In genomic region chr15:98637155-98637554, GRCm38 (mm10) we compare ENCODE assay signal across 16 mouse cellular contexts. TPM values are rescaled to one million over a fixed set of nuclear protein-coding genes. Genes with fewer than 3 reads are reported as not detected.
DNase-seq lines count a peak whose midpoint lies in the region; ATAC-seq and TF ChIP-seq lines count a peak whose summit lies in the region.
"Had no signal": no experiment of that assay in that cellular context is flagged by ENCODE, and none has a peak within 500 bp of the region (broad histone marks: within the 10 kb centered on the region; RNA-seq: fewer than 3 reads in every experiment).

No protein-coding gene starts in this region.

- no peak overlapping the region for H3K4me3 ChIP-seq in forebrain, postnatal 0 days (ENCODE audit: low read depth, low read length)
- H3K4me3 ChIP-seq in midbrain, postnatal 0 days (ENCODE audit: low read depth, low read length) = 0 out of 2 replicates have a peak overlapping the region, but pooled peaks have one; percentile 8
- H3K4me3 ChIP-seq: heart, adult 2 months; stomach, embryonic 15.5 days had no signal

- H3K4me2 ChIP-seq in forebrain, postnatal 0 days (ENCODE audit: low read depth) = peak overlapping the region; percentile 82
- H3K4me2 ChIP-seq in midbrain, postnatal 0 days (ENCODE audit: low read depth, low read length, poor library complexity, severe bottlenecking) = peak overlapping the region; percentile 88

- ATAC-seq in cerebellum, adult (ENCODE audit: insufficient number of reproducible peaks, low FRiP score, low TSS enrichment) = no peak
- ATAC-seq in forebrain, postnatal 0 days = no peak
- no peak for ATAC-seq in midbrain, postnatal 0 days (ENCODE audit: low FRiP score)
- ATAC-seq: intestine, postnatal 0 days had no signal

- H3K27me3 ChIP-seq in forebrain, postnatal 0 days (ENCODE audit: insufficient read depth, low read length) = no peaks in the 10 kb centered on the region
- H3K27me3 ChIP-seq in midbrain, postnatal 0 days (ENCODE audit: insufficient read depth, low read length) = no peaks in the 10 kb centered on the region

- peaks cover 30% of the 10 kb centered on the region for H3K36me3 ChIP-seq in forebrain, postnatal 0 days (ENCODE audit: insufficient read depth)
- peaks cover 21% of the 10 kb centered on the region for H3K36me3 ChIP-seq in midbrain, postnatal 0 days (ENCODE audit: insufficient read depth, low read length)

- DNase-seq in cerebellum, postnatal 25 days = peak; percentile 41 to 58
- peak; percentile 65 for DNase-seq in ES-CJ7 (ENCODE audit: low read depth, low spot score)
- no peak for DNase-seq in forebrain, postnatal 0 days
- DNase-seq in midbrain, postnatal 0 days (ENCODE audit: low spot score) = no peak
- no peak for DNase-seq in heart, postnatal 25 days (ENCODE audit: low spot score)
- DNase-seq in gastrocnemius, postnatal 4 days (ENCODE audit: low spot score in 2 of 2) = no peak
- no peak for DNase-seq in adrenal gland, postnatal 10 days
- DNase-seq: heart, adult 2 months; kidney, postnatal 25 days; layer of hippocampus, postnatal 36 days; lung, postnatal 36 days; thymus, postnatal 36 days had no signal

- H3K9ac ChIP-seq in forebrain, postnatal 0 days = peak overlapping the region; percentile 29; the same call in 1 of the 2 replicates
- peak overlapping the region; percentile 93; the same call in 1 of the 2 replicates for H3K9ac ChIP-seq in midbrain, postnatal 0 days (replicated peaks; ENCODE audit: low read length, poor library complexity, severe bottlenecking)
- H3K9ac ChIP-seq: limb, embryonic 13.5 days; stomach, embryonic 15.5 days had no signal

- H3K4me1 ChIP-seq in forebrain, postnatal 0 days (ENCODE audit: insufficient read depth) = peaks cover 13% of the 10 kb centered on the region; the same call in 1 of the 2 replicates
- H3K4me1 ChIP-seq in midbrain, postnatal 0 days (ENCODE audit: insufficient read depth, low read length) = peaks cover 17% of the 10 kb centered on the region

- 31% methylated on average over 3 of the region's 3 CpGs for WGBS in forebrain, postnatal 0 days
- WGBS in midbrain, postnatal 0 days = 31% methylated on average over 3 of the region's 3 CpGs

- no peak for TF ChIP-seq CTCF in forebrain, postnatal 0 days (IDR thresholded peaks at IDR 0.05; ENCODE audit: low read depth)
- no peak for TF ChIP-seq CTCF in midbrain, postnatal 0 days (IDR thresholded peaks at IDR 0.05)

- no peaks in the 10 kb centered on the region for H3K9me3 ChIP-seq in forebrain, postnatal 0 days (ENCODE audit: low read length)
- H3K9me3 ChIP-seq in midbrain, postnatal 0 days (ENCODE audit: low read length) = no peaks in the 10 kb centered on the region
- H3K9me3 ChIP-seq: limb, embryonic 13.5 days; stomach, embryonic 15.5 days had no signal

- H3K27ac ChIP-seq in forebrain, postnatal 0 days (ENCODE audit: low read depth, low read length) = no peak overlapping the region
- no peak overlapping the region for H3K27ac ChIP-seq in midbrain, postnatal 0 days (ENCODE audit: low read depth, low read length)
- H3K27ac ChIP-seq: heart, adult 2 months; limb, embryonic 13.5 days; stomach, embryonic 15.5 days had no signal

- intact Hi-C loops in heart, postnatal 25 days (cut with DNase I) = no loop called here

RNA-seq across cellular contexts. Expression of gene Cacnb3, which starts 6.5 kb away (rescaled TPM):
- total RNA-seq in forebrain, postnatal 0 days (2014; rRNA removed) = 191 and 201 TPM in 2 replicates
- 133 and 139 TPM in 2 replicates for polyA plus RNA-seq in forebrain, postnatal 0 days (2015; fragmentation: Nextera tagmentation; extraction: Ambion mirVana)
- 211 and 239 TPM in 2 replicates for total RNA-seq in midbrain, postnatal 0 days (2014; rRNA removed)
- polyA plus RNA-seq in midbrain, postnatal 0 days (2015; fragmentation: Nextera tagmentation; extraction: Ambion mirVana) = 150 and 155 TPM in 2 replicates
- 1 to 10 TPM; 4.1 TPM for total RNA-seq in heart, postnatal 25 days (2021)
- total RNA-seq in gastrocnemius, postnatal 4 days (2021) = 10 to 100 TPM; 22.1 to 22.5 TPM
- total RNA-seq in adrenal gland, postnatal 10 days (2021) = 10 to 100 TPM; 12.6 to 18.8 TPM

RNA-seq across cellular contexts. Expression of gene Ddx23, which starts 25.5 kb away (rescaled TPM):
- total RNA-seq in forebrain, postnatal 0 days (2014; rRNA removed) = 54.9 and 70.6 TPM in 2 replicates
- polyA plus RNA-seq in forebrain, postnatal 0 days (2015; fragmentation: Nextera tagmentation; extraction: Ambion mirVana) = 11.9 and 13.8 TPM in 2 replicates
- 46.7 and 50.5 TPM in 2 replicates for total RNA-seq in midbrain, postnatal 0 days (2014; rRNA removed)
- 14.0 and 20.5 TPM in 2 replicates for polyA plus RNA-seq in midbrain, postnatal 0 days (2015; fragmentation: Nextera tagmentation; extraction: Ambion mirVana)
- total RNA-seq in heart, postnatal 25 days (2021) = 10 to 100 TPM; 43.5 to 52.8 TPM
- total RNA-seq in gastrocnemius, postnatal 4 days (2021) = 10 to 100 TPM; 62.5 to 67.3 TPM
- total RNA-seq in adrenal gland, postnatal 10 days (2021) = 10 to 100 TPM; 55.5 to 72.4 TPM

RNA-seq across cellular contexts. Expression of gene Adcy6, which starts 27.3 kb away (rescaled TPM):
- total RNA-seq in forebrain, postnatal 0 days (2014; rRNA removed) = 39.2 and 42.3 TPM in 2 replicates
- polyA plus RNA-seq in forebrain, postnatal 0 days (2015; fragmentation: Nextera tagmentation; extraction: Ambion mirVana) = 1.9 and 5.4 TPM in 2 replicates
- total RNA-seq in midbrain, postnatal 0 days (2014; rRNA removed) = 38.0 and 40.3 TPM in 2 replicates
- polyA plus RNA-seq in midbrain, postnatal 0 days (2015; fragmentation: Nextera tagmentation; extraction: Ambion mirVana) = 5.5 and 7.2 TPM in 2 replicates
- 100 to 1,000 TPM; 188 to 238 TPM for total RNA-seq in heart, postnatal 25 days (2021)
- total RNA-seq in gastrocnemius, postnatal 4 days (2021) = 10 to 100 TPM; 56.6 to 60.6 TPM
- total RNA-seq in adrenal gland, postnatal 10 days (2021) = 100 to 1,000 TPM in 1 of 2 experiments, 10 to 100 TPM in 1; 83.5 to 101 TPM

RNA-seq across cellular contexts. Expression of gene Rnd1, which starts 40.1 kb away (rescaled TPM):
- total RNA-seq in forebrain, postnatal 0 days (2014; rRNA removed) = 34.1 and 56.6 TPM in 2 replicates
- 20.9 and 24.1 TPM in 2 replicates for polyA plus RNA-seq in forebrain, postnatal 0 days (2015; fragmentation: Nextera tagmentation; extraction: Ambion mirVana)
- 34.5 and 42.9 TPM in 2 replicates for total RNA-seq in midbrain, postnatal 0 days (2014; rRNA removed)
- polyA plus RNA-seq in midbrain, postnatal 0 days (2015; fragmentation: Nextera tagmentation; extraction: Ambion mirVana) = 20.7 and 24.9 TPM in 2 replicates
- total RNA-seq in heart, postnatal 25 days (2021) = 1 to 10 TPM; 1.3 to 1.5 TPM
- 1 to 10 TPM in 1 of 2 experiments, under 1 TPM in 1; 0.75 to 1.2 TPM for total RNA-seq in gastrocnemius, postnatal 4 days (2021)
- 1 to 10 TPM; 1.9 to 2.3 TPM for total RNA-seq in adrenal gland, postnatal 10 days (2021)

Comparison
In these comparisons a context has a peak if more than half of its experiments do, and no peak if none do; other contexts are left out.
1. DNase-seq: peak in cerebellum, postnatal 25 days (2 of 2) and ES-CJ7 (single experiment); none in forebrain, postnatal 0 days (single experiment), midbrain, postnatal 0 days (single experiment), heart, postnatal 25 days (single experiment), gastrocnemius, postnatal 4 days (0 of 2) and adrenal gland, postnatal 10 days (single experiment).